Mouse (Mus musculus): ENCODE results near the gene Bub1. TPM values are rescaled to one million over a fixed set of nuclear protein-coding genes. Genes with fewer than 3 reads are reported as not detected.

Bub1 gene
- polyA plus RNA-seq, 1 experiment from 2014 or later = 23.2 TPM

- Histone ChIP-seq H3K9ac (ENCODE audit: low read length) (peak within 1 kb of the TSS; percentile 80), H3K4me2 (ENCODE audit: low read length) (peak within 1 kb of the TSS; percentile 72), H3K36me3 (ENCODE audit: control insufficient read depth, insufficient read depth, low read length) (no peaks in the 10 kb centered on the region), H3K4me1 (ENCODE audit: control insufficient read depth in 2 of 2, insufficient read depth in 2 of 2, low read length in 2 of 2) (peaks cover 3 to 12% of the 10 kb centered on the region in 2 experiments; a peak in 3 of 4 replicates), H3K9me3 (ENCODE audit: control insufficient read depth, low read length) (no peaks in the 10 kb centered on the region), H3K4me3 (ENCODE audit: control insufficient read depth in 1 of 2, insufficient read depth in 1 of 2, low read depth in 1 of 2, low read length in 2 of 2) (peak within 1 kb of the TSS; percentile 68 to 81), H3K27ac (replicated peaks in 1 of 2; ENCODE audit: control insufficient read depth in 1 of 2, insufficient read depth in 1 of 2, low read depth in 2 of 2, low read length in 2 of 2) (peak within 1 kb of the TSS; percentile 87 to 91), H3K27me3 (ENCODE audit: control insufficient read depth, insufficient read depth, low read length) (no peaks in the 10 kb centered on the region)
- ATAC-seq (ENCODE audit: insufficient number of reproducible peaks, insufficient read depth, low FRiP score, low read depth) = peak; percentile 97
- 2% methylated on average over 37 of the region's 37 CpGs for WGBS
These were observed 39.6 kb downstream of the Bub1 start, which contains the start of gene Mtln for GRCm38 (mm10) chr2:127791919-127792603. Gene Mtln, minus strand, starts transcription at chr2:127792488.

- H3K4me2 ChIP-seq (ENCODE audit: low read length) = peak overlapping the region; percentile 83
- WGBS = 25% methylated on average over 9 of the region's 9 CpGs
- no peaks in the 10 kb centered on the region for H3K36me3 ChIP-seq (ENCODE audit: control insufficient read depth, insufficient read depth, low read length)
- H3K4me3 ChIP-seq (ENCODE audit: control insufficient read depth in 1 of 2, insufficient read depth in 1 of 2, low read depth in 1 of 2, low read length in 2 of 2) = peak overlapping the region in 1 of 2 experiments; percentile 67; a peak in 2 of 4 replicates
- peaks cover 3 to 12% of the 10 kb centered on the region in 2 experiments; a peak in 3 of 4 replicates for H3K4me1 ChIP-seq (ENCODE audit: control insufficient read depth in 2 of 2, insufficient read depth in 2 of 2, low read length in 2 of 2)
- ATAC-seq (ENCODE audit: insufficient number of reproducible peaks, insufficient read depth, low FRiP score, low read depth) = no peak
- peak overlapping the region; percentile 80; the same call in 1 of the 2 replicates for H3K9ac ChIP-seq (ENCODE audit: low read length)
- no peak overlapping the region for H3K27ac ChIP-seq (replicated peaks in 1 of 2; ENCODE audit: control insufficient read depth in 1 of 2, insufficient read depth in 1 of 2, low read depth in 2 of 2, low read length in 2 of 2)
- H3K27me3 ChIP-seq (ENCODE audit: control insufficient read depth, insufficient read depth, low read length) = no peaks in the 10 kb centered on the region
- H3K9me3 ChIP-seq (ENCODE audit: control insufficient read depth, low read length) = no peaks in the 10 kb centered on the region
These were observed 41.9 kb downstream of the Bub1 start for GRCm38 (mm10) chr2:127789651-127790270.

GRCm38 (mm10) chr2:127789138-127789537 is 42.5 kb downstream of the Bub1 start:
- Histone ChIP-seq H3K27ac (replicated peaks in 1 of 2; ENCODE audit: control insufficient read depth in 1 of 2, insufficient read depth in 1 of 2, low read depth in 2 of 2, low read length in 2 of 2) (peak overlapping the region in 1 of 2 experiments; percentile 70; a peak in 3 of 4 replicates), H3K9ac (ENCODE audit: low read length) (peak overlapping the region; percentile 80), H3K4me3 (ENCODE audit: control insufficient read depth in 1 of 2, insufficient read depth in 1 of 2, low read depth in 1 of 2, low read length in 2 of 2) (peak overlapping the region; percentile 67 to 88), H3K4me1 (ENCODE audit: control insufficient read depth in 2 of 2, insufficient read depth in 2 of 2, low read length in 2 of 2) (peaks cover 3 to 12% of the 10 kb centered on the region in 2 experiments; a peak in 3 of 4 replicates), H3K27me3 (ENCODE audit: control insufficient read depth, insufficient read depth, low read length) (no peaks in the 10 kb centered on the region), H3K36me3 (ENCODE audit: control insufficient read depth, insufficient read depth, low read length) (no peaks in the 10 kb centered on the region), H3K4me2 (ENCODE audit: low read length) (peak overlapping the region; percentile 83), H3K9me3 (ENCODE audit: control insufficient read depth, low read length) (no peaks in the 10 kb centered on the region)
- no peak for ATAC-seq (ENCODE audit: insufficient number of reproducible peaks, insufficient read depth, low FRiP score, low read depth)
- WGBS = 3% methylated on average over 11 of the region's 11 CpGs

- Histone ChIP-seq H3K4me2 (ENCODE audit: low read length) (peak within 1 kb of the TSS; percentile 83), H3K9ac (ENCODE audit: low read length) (peak within 1 kb of the TSS; percentile 80), H3K4me3 (ENCODE audit: control insufficient read depth in 1 of 2, insufficient read depth in 1 of 2, low read depth in 1 of 2, low read length in 2 of 2) (peak within 1 kb of the TSS; percentile 67 to 88), H3K27ac (replicated peaks in 1 of 2; ENCODE audit: control insufficient read depth in 1 of 2, insufficient read depth in 1 of 2, low read depth in 2 of 2, low read length in 2 of 2) (peak within 1 kb of the TSS in 1 of 2 experiments; percentile 70; a peak in 3 of 4 replicates), H3K36me3 (ENCODE audit: control insufficient read depth, insufficient read depth, low read length) (no peaks in the 10 kb centered on the region), H3K27me3 (ENCODE audit: control insufficient read depth, insufficient read depth, low read length) (no peaks in the 10 kb centered on the region), H3K9me3 (ENCODE audit: control insufficient read depth, low read length) (no peaks in the 10 kb centered on the region), H3K4me1 (ENCODE audit: control insufficient read depth in 2 of 2, insufficient read depth in 2 of 2, low read length in 2 of 2) (peaks cover 3 to 12% of the 10 kb centered on the region in 2 experiments; a peak in 3 of 4 replicates)
- WGBS = under 1% methylated on average over 40 of the region's 40 CpGs
- ATAC-seq (ENCODE audit: insufficient number of reproducible peaks, insufficient read depth, low FRiP score, low read depth) = peak; percentile 74
These were observed 43.1 kb downstream of the Bub1 start, which contains the start of gene Nphp1 for GRCm38 (mm10) chr2:127788440-127789116. Gene Nphp1, minus strand, starts transcription at chr2:127788897.

- Histone ChIP-seq H3K27ac (replicated peaks in 1 of 2; ENCODE audit: control insufficient read depth in 1 of 2, insufficient read depth in 1 of 2, low read depth in 2 of 2, low read length in 2 of 2) (no peak overlapping the region), H3K4me3 (ENCODE audit: control insufficient read depth in 1 of 2, insufficient read depth in 1 of 2, low read depth in 1 of 2, low read length in 2 of 2) (no peak overlapping the region), H3K9ac (ENCODE audit: low read length) (no peak overlapping the region), H3K9me3 (ENCODE audit: control insufficient read depth, low read length) (no peaks in the 10 kb centered on the region), H3K27me3 (ENCODE audit: control insufficient read depth, insufficient read depth, low read length) (no peaks in the 10 kb centered on the region), H3K36me3 (ENCODE audit: control insufficient read depth, insufficient read depth, low read length) (no peaks in the 10 kb centered on the region), H3K4me1 (ENCODE audit: control insufficient read depth in 2 of 2, insufficient read depth in 2 of 2, low read length in 2 of 2) (peaks cover 3 to 12% of the 10 kb centered on the region in 2 experiments; a peak in 3 of 4 replicates), H3K4me2 (ENCODE audit: low read length) (no peak overlapping the region)
- ATAC-seq (ENCODE audit: insufficient number of reproducible peaks, insufficient read depth, low FRiP score, low read depth) = no peak
- WGBS = 86% methylated on average over 5 of the region's 5 CpGs
These were observed 44.4 kb downstream of the Bub1 start for GRCm38 (mm10) chr2:127787226-127787625.

GRCm38 (mm10) chr2:127778451-127778850 is 53.2 kb downstream of the Bub1 start:
- ATAC-seq (ENCODE audit: insufficient number of reproducible peaks, insufficient read depth, low FRiP score, low read depth) = no peak
- Histone ChIP-seq H3K4me2 (ENCODE audit: low read length) (no peak overlapping the region), H3K27me3 (ENCODE audit: control insufficient read depth, insufficient read depth, low read length) (no peaks in the 10 kb centered on the region), H3K36me3 (ENCODE audit: control insufficient read depth, insufficient read depth, low read length) (peaks cover 19% of the 10 kb centered on the region), H3K4me1 (ENCODE audit: control insufficient read depth in 2 of 2, insufficient read depth in 2 of 2, low read length in 2 of 2) (no peaks in the 10 kb centered on the region), H3K4me3 (ENCODE audit: control insufficient read depth in 1 of 2, insufficient read depth in 1 of 2, low read depth in 1 of 2, low read length in 2 of 2) (no peak overlapping the region), H3K9me3 (ENCODE audit: control insufficient read depth, low read length) (no peaks in the 10 kb centered on the region), H3K9ac (ENCODE audit: low read length) (no peak overlapping the region), H3K27ac (replicated peaks in 1 of 2; ENCODE audit: control insufficient read depth in 1 of 2, insufficient read depth in 1 of 2, low read depth in 2 of 2, low read length in 2 of 2) (no peak overlapping the region)
- WGBS = 82% methylated on average over 5 of the region's 5 CpGs

- no peaks in the 10 kb centered on the region for H3K4me1 ChIP-seq (ENCODE audit: control insufficient read depth in 2 of 2, insufficient read depth in 2 of 2, low read length in 2 of 2)
- no peak overlapping the region for H3K4me2 ChIP-seq (ENCODE audit: low read length)
- H3K9me3 ChIP-seq (ENCODE audit: control insufficient read depth, low read length) = no peaks in the 10 kb centered on the region
- WGBS = 77% methylated on average over 3 of the region's 3 CpGs
- no peaks in the 10 kb centered on the region for H3K27me3 ChIP-seq (ENCODE audit: control insufficient read depth, insufficient read depth, low read length)
- H3K36me3 ChIP-seq (ENCODE audit: control insufficient read depth, insufficient read depth, low read length) = peaks cover 27% of the 10 kb centered on the region
- no peak overlapping the region for H3K4me3 ChIP-seq (ENCODE audit: control insufficient read depth in 1 of 2, insufficient read depth in 1 of 2, low read depth in 1 of 2, low read length in 2 of 2)
- no peak for ATAC-seq (ENCODE audit: insufficient number of reproducible peaks, insufficient read depth, low FRiP score, low read depth)
- no peak overlapping the region for H3K9ac ChIP-seq (ENCODE audit: low read length)
- no peak overlapping the region for H3K27ac ChIP-seq (replicated peaks in 1 of 2; ENCODE audit: control insufficient read depth in 1 of 2, insufficient read depth in 1 of 2, low read depth in 2 of 2, low read length in 2 of 2)
These were observed 56.7 kb downstream of the Bub1 start for GRCm38 (mm10) chr2:127775013-127775412.
